Mouse (Mus musculus) C2C12 (cell line): Measurements from ENCODE around the gene Dctd.

ENCODE experiments used
- CEBPB ChIP-seq: IDR thresholded peaks from one replicate; pipeline ENCODE4 v1.6.1; 2011; ENCODE audit warnings: low read depth, mild to moderate bottlenecking, control low read depth, moderate library complexity
- CTCF ChIP-seq: IDR thresholded peaks from one replicate; pipeline ENCODE4 v1.5.1; 2011; ENCODE audit not compliant: control insufficient read depth, insufficient read depth, insufficient read length
- MYOD1 ChIP-seq: IDR thresholded peaks from one replicate; pipeline ENCODE4 v1.6.1; 2011; ENCODE audit warnings: low read depth; ENCODE audit not compliant: control insufficient read depth, insufficient read length
- USF1 ChIP-seq: IDR thresholded peaks from one replicate; pipeline ENCODE4 v1.6.1; 2011; ENCODE audit warnings: low read depth, mild to moderate bottlenecking, control low read depth, moderate library complexity

DNA sequence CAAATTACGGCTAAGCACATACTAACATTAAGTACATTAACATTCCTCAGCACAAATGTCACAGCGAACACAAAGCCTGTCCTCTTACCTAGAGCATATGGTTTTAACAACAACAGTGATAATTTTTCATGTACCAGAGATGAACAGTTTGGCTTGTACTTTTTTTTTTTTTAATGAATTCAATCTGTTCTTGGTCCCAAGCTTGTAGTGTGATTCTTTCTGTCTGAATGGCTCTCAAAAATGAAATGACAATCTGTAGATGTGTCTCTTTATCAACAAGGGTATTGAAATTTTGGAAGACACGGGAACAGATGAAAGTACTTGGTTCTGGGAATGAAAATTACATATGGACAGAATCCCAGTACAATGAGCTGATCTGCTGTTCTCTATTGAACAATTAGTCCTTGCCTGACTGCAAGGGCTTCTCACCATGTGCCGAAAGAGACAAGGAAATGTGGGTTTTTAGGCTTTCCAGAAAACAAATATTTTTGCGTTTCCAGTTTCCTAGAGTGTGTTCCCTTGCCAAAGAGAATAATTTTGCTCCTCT lies 35.3 kb upstream of the Dctd start:
- no peak for TF ChIP-seq USF1
- TF ChIP-seq CTCF, result no peak
- no peak for TF ChIP-seq CEBPB
- no peak for TF ChIP-seq MYOD1
